9 mouse cellular contexts compared by ENCODE assay signal in genomic region chr14:105232421-105232820, GRCm38 (mm10). TPM values are rescaled to one million over a fixed set of nuclear protein-coding genes. Genes with fewer than 3 reads are reported as not detected.
DNase-seq lines count a peak whose midpoint lies in the region; TF ChIP-seq lines count a peak whose summit lies in the region.
"Had no signal": no experiment of that assay in that cellular context is flagged by ENCODE, and none has a peak within 500 bp of the region (broad histone marks: within the 10 kb centered on the region; RNA-seq: fewer than 3 reads in every experiment).

No protein-coding gene starts in this region.

- peak; percentile 71 for TF ChIP-seq CTCF in C2C12 (IDR thresholded peaks at IDR 0.05; ENCODE audit: control insufficient read depth, insufficient read depth, insufficient read length)
- peak; percentile 56 for TF ChIP-seq CTCF in left cerebral cortex, adult 2 months (IDR thresholded peaks at IDR 0.05)

- H3K79me3 ChIP-seq in C2C12 (ENCODE audit: low read depth): no peaks in the 10 kb centered on the region

- H3K79me2 ChIP-seq in C2C12 (ENCODE audit: control insufficient read depth, insufficient read depth): no peaks in the 10 kb centered on the region

- intact Hi-C loops in heart, postnatal 10 days (cut with DNase I): loop anchor here (2.0 kb wide), 1 partner anchor 62 kb away; no protein-coding TSS in a partner anchor
- intact Hi-C loops in heart, postnatal 25 days (cut with DNase I): loop anchor here (2.0 kb wide), 1 partner anchor 64 kb away; no protein-coding TSS in a partner anchor
- intact Hi-C loops in left cerebral cortex, adult 2 months (cut with DNase I): loop anchor here (2.0 kb wide), 1 partner anchor 62 kb away; no protein-coding TSS in a partner anchor

- H3K27me3 ChIP-seq in C2C12 (ENCODE audit: control insufficient read depth, insufficient read depth, insufficient read length): no peaks in the 10 kb centered on the region
- H3K27me3 ChIP-seq: midbrain, embryonic 12.5 days had no signal

- no peak overlapping the region for H3K4me3 ChIP-seq in C2C12 (ENCODE audit: insufficient read depth, poor library complexity, severe bottlenecking)
- no peak overlapping the region for H3K4me3 ChIP-seq in left cerebral cortex, adult 2 months
- H3K4me3 ChIP-seq: midbrain, embryonic 12.5 days had no signal

- H3K27ac ChIP-seq in left cerebral cortex, adult 2 months: no peak overlapping the region
- H3K27ac ChIP-seq: midbrain, embryonic 12.5 days had no signal

- no peak overlapping the region for H3ac ChIP-seq in C2C12 (ENCODE audit: control insufficient read depth, insufficient read length, low read depth)

- DNase-seq in heart, postnatal 10 days: peak; percentile 9 to 10
- DNase-seq in heart, postnatal 25 days (ENCODE audit: low spot score): no peak
- DNase-seq in ZHBTc4 (ENCODE audit: low read depth, low spot score): peak; percentile 77
- peak; percentile 22 for DNase-seq in embryo, embryonic 11.5 days (ENCODE audit: low read depth, low spot score)
- peak; percentile 16 to 18 for DNase-seq in left cerebral cortex, adult 2 months (ENCODE audit: extremely low spot score in 1 of 2, low spot score in 2 of 2)
- DNase-seq in retina, postnatal 1 day: peak; percentile 42
- no peak for DNase-seq in layer of hippocampus, postnatal 14 days (ENCODE audit: low spot score in 2 of 2)

- no peaks in the 10 kb centered on the region for H3K36me3 ChIP-seq in C2C12 (ENCODE audit: control insufficient read depth, insufficient read depth)
- H3K36me3 ChIP-seq: midbrain, embryonic 12.5 days had no signal

TF ChIP-seq in C2C12, 6 proteins besides CTCF, POLR2A, EP300 and RAD21:
- no peak for TF ChIP-seq MYOD1 (IDR thresholded peaks at IDR 0.05; ENCODE audit: control insufficient read depth, insufficient read length, low read depth)
- TF ChIP-seq FOSL1 (IDR thresholded peaks at IDR 0.05; ENCODE audit: insufficient read depth, low read length, poor library complexity, severe bottlenecking): no peak
- no peak for TF ChIP-seq USF1 (IDR thresholded peaks at IDR 0.05; ENCODE audit: low read depth)
- TF ChIP-seq MYOG (IDR thresholded peaks at IDR 0.05; ENCODE audit: control insufficient read depth, extremely low read depth, insufficient read length): no peak
- TF ChIP-seq MAX (IDR thresholded peaks at IDR 0.05): no peak
- TF ChIP-seq CEBPB (IDR thresholded peaks at IDR 0.05; ENCODE audit: low read depth): no peak

RNA-seq across cellular contexts. Expression of gene Ndfip2, which starts 26.0 kb away (rescaled TPM):
- total RNA-seq in heart, postnatal 10 days (2021): 10 to 100 TPM; 27.7 to 30.3 TPM
- total RNA-seq in heart, postnatal 25 days (2021): 10 to 100 TPM; 19.3 to 19.7 TPM
- 21.6 TPM for polyA plus RNA-seq in C2C12 (2012; fragmentation: generic; extraction: Trizol)
- total RNA-seq in left cerebral cortex, adult 2 months (2021): 100 to 1,000 TPM in 1 of 2 experiments, 10 to 100 TPM in 1; 97.9 to 103 TPM
- total RNA-seq in layer of hippocampus, postnatal 14 days (2021): 10 to 100 TPM; 94.9 to 96.4 TPM

RNA-seq across cellular contexts. Expression of gene Rbm26, which starts 55.3 kb away (rescaled TPM):
- total RNA-seq in heart, postnatal 10 days (2021): 10 to 100 TPM; 28.8 to 32.2 TPM
- total RNA-seq in heart, postnatal 25 days (2021): 10 to 100 TPM; 21.4 to 21.6 TPM
- 9.0 TPM for polyA plus RNA-seq in C2C12 (2012; fragmentation: generic; extraction: Trizol)
- total RNA-seq in left cerebral cortex, adult 2 months (2021): 10 to 100 TPM; 62.0 to 63.9 TPM
- 10 to 100 TPM; 58.1 to 60.8 TPM for total RNA-seq in layer of hippocampus, postnatal 14 days (2021)

Comparison
In these comparisons a context has a peak if more than half of its experiments do, and no peak if none do; other contexts are left out.
1. DNase-seq: peak in heart, postnatal 10 days (2 of 2), ZHBTc4 (single experiment), embryo, embryonic 11.5 days (single experiment), left cerebral cortex, adult 2 months (2 of 2) and retina, postnatal 1 day (single experiment); none in heart, postnatal 25 days (single experiment) and layer of hippocampus, postnatal 14 days (0 of 2).